Mouse (Mus musculus) lung, postnatal 0 days (tissue): ENCODE measurements at regions not wholly inside any gene's neighbourhood (a gene's known extent, or its start where the extent isn't known, plus 50 kb on each side); places are given as distances from the start of the nearest gene placed in this dataset.

Source experiments
- ATAC-seq: fragments of 200-750 bp; cut with Nextera tagmentation; 2 replicates; pipeline ENCODE4 v1.8.0; 2017; ENCODE audit warnings: moderate library complexity
- DNase-seq: peaks from one replicate; pipeline ENCODE4 v3.0.0-alpha.2; 2016; ENCODE audit warnings: low spot score
- H3K27ac ChIP-seq: fragments of 300-500 bp; sonication (generic); 2 replicates; pipeline ENCODE4 v1.5.1; 2014; ENCODE audit warnings: antibody characterized with exemption, mild to moderate bottlenecking, low read length, mixed read lengths
- H3K27me3 ChIP-seq: fragments of 300-500 bp; sonication (generic); replicated peaks from 2 replicates; pipeline ENCODE4 v1.6.1; 2014; ENCODE audit warnings: low read length, mixed read lengths; ENCODE audit not compliant: insufficient read depth
- H3K36me3 ChIP-seq: fragments of 300-500 bp; sonication (generic); 2 replicates; pipeline ENCODE4 v1.6.1; 2014; ENCODE audit warnings: low read length, mixed read lengths; ENCODE audit not compliant: insufficient read depth
- H3K4me1 ChIP-seq: fragments of 300-500 bp; sonication (generic); 2 replicates; pipeline ENCODE4 v1.6.1; 2014; ENCODE audit warnings: antibody characterized with exemption, low read depth, low read length, mixed read lengths; ENCODE audit not compliant: insufficient read depth
- H3K4me2 ChIP-seq: fragments of 300-500 bp; sonication (generic); replicated peaks from 2 replicates; pipeline ENCODE4 v1.6.1; 2014; ENCODE audit warnings: low read depth, mild to moderate bottlenecking, low read length, moderate library complexity, mixed read lengths
- H3K4me3 ChIP-seq: fragments of 300-500 bp; sonication (generic); 2 replicates; pipeline ENCODE4 v1.5.1; 2014; ENCODE audit warnings: low read depth, low read length
- H3K9ac ChIP-seq: fragments of 300-500 bp; sonication (generic); replicated peaks from 2 replicates; pipeline ENCODE4 v1.6.1; 2014; ENCODE audit warnings: low read depth, mild to moderate bottlenecking
- H3K9me3 ChIP-seq: fragments of 300-500 bp; sonication (generic); 2 replicates; pipeline ENCODE4 v1.6.1; 2016; ENCODE audit warnings: low read length, mixed read lengths
- CTCF ChIP-seq: IDR thresholded peaks from 2 replicates; pipeline ENCODE4 v1.5.1; 2016; ENCODE audit warnings: antibody characterized with exemption, mild to moderate bottlenecking
- EP300 ChIP-seq: IDR thresholded peaks from 2 replicates; pipeline ENCODE4 v1.6.1; 2016; ENCODE audit warnings: antibody characterized with exemption, mild to moderate bottlenecking, control low read depth
- WGBS: fragments of 180-500 bp; shearing (Covaris S2); extraction: QIAGEN DNeasy Blood & Tissue Kit; methylation state at CpG from one replicate; pipeline ENCODE4 v1.1.7; 2014; 5-methylcytosine and 5-hydroxymethylcytosine counted together

- no peaks in the 10 kb centered on the region for H3K9me3 ChIP-seq
- no peak overlapping the region for H3K4me3 ChIP-seq
- ATAC-seq: no peak
- no peak for DNase-seq
- H3K4me2 ChIP-seq: no peak overlapping the region
- H3K27ac ChIP-seq: no peak overlapping the region
- no peaks in the 10 kb centered on the region for H3K4me1 ChIP-seq
- H3K9ac ChIP-seq: no peak overlapping the region
- no peak for TF ChIP-seq EP300
- TF ChIP-seq CTCF: no peak
- 57% methylated on average over 4 of the region's 4 CpGs for WGBS
- H3K27me3 ChIP-seq: no peaks in the 10 kb centered on the region
- H3K36me3 ChIP-seq: no peaks in the 10 kb centered on the region
Observed at GRCm38 (mm10) chr8:128201635-128202034, 156.8 kb upstream of the Nrp1 start.

GRCm38 (mm10) chr8:128202158-128202886 lies 156.1 kb upstream of the Nrp1 start:
- Histone ChIP-seq H3K4me2 (no peak overlapping the region), H3K36me3 (no peaks in the 10 kb centered on the region), H3K27ac (no peak overlapping the region), H3K27me3 (no peaks in the 10 kb centered on the region), H3K4me1 (no peaks in the 10 kb centered on the region), H3K9ac (no peak overlapping the region), H3K9me3 (no peaks in the 10 kb centered on the region), H3K4me3 (no peak overlapping the region)
- 73% methylated on average over 4 of the region's 4 CpGs for WGBS
- ATAC-seq: no peak
- no peak for TF ChIP-seq EP300
- TF ChIP-seq CTCF: no peak
- no peak for DNase-seq

DNA sequence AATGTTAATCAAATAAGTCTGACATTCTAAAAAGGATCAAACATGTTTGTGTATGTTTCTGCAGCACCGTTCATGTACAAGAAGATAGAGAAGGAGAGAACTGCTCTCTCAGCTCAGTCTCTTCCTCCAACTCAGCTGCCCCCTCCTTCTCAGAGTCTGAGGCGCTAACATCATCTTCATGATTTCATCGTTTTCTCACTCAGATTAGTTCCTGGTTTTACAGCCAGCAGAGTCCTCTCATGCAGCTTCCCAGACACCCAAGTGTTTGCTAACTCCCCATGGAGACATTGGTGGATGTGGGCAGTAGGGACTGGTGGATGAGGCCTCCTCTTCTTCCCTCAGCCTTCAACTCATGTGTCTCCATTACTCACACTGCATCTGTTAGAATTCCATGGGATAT lies 153.6 kb upstream of the Nrp1 start:
- H3K36me3 ChIP-seq: no peaks in the 10 kb centered on the region
- no peak overlapping the region for H3K4me3 ChIP-seq
- H3K9me3 ChIP-seq: no peaks in the 10 kb centered on the region
- TF ChIP-seq EP300: no peak
- TF ChIP-seq CTCF: no peak
- H3K27ac ChIP-seq: no peak overlapping the region
- no peak overlapping the region for H3K4me2 ChIP-seq
- no peaks in the 10 kb centered on the region for H3K4me1 ChIP-seq
- DNase-seq (no peak), ATAC-seq (no peak)
- no peaks in the 10 kb centered on the region for H3K27me3 ChIP-seq
- no peak overlapping the region for H3K9ac ChIP-seq
- WGBS: 63% methylated on average over 3 of the region's 3 CpGs

DNA sequence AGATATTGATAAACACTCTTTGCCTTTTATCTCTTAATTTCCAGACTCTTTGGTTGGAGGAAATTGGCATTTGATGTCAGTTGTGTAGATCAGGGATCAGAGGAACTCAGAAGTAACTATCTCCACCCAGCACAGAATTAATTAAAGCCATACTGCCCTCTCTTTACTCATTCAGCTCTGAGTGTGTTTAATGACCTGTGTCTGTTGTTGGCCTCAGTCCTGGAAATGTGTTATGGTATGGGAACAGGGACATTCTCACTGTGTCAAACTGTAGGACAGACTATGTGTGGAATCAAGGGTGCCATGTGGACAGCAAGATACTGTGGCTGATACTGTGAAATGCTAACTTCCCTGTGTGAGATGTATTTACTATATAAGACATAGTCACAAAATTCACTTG lies 151.3 kb upstream of the Nrp1 start:
- Histone ChIP-seq H3K27ac (no peak overlapping the region), H3K27me3 (no peaks in the 10 kb centered on the region), H3K9me3 (no peaks in the 10 kb centered on the region), H3K4me3 (no peak overlapping the region), H3K9ac (no peak overlapping the region), H3K4me1 (no peaks in the 10 kb centered on the region; the same call in 1 of the 2 replicates), H3K36me3 (no peaks in the 10 kb centered on the region), H3K4me2 (no peak overlapping the region)
- no peak for TF ChIP-seq EP300
- TF ChIP-seq CTCF: no peak
- ATAC-seq: no peak
- DNase-seq: no peak

GRCm38 (mm10) chr8:128210761-128211160 lies 147.6 kb upstream of the Nrp1 start:
- WGBS: 62% methylated on average over 5 of the region's 5 CpGs
- no peak overlapping the region for H3K27ac ChIP-seq
- H3K36me3 ChIP-seq: no peaks in the 10 kb centered on the region
- H3K4me2 ChIP-seq: no peak overlapping the region
- no peak overlapping the region for H3K9ac ChIP-seq
- H3K27me3 ChIP-seq: no peaks in the 10 kb centered on the region
- DNase-seq (no peak), ATAC-seq (no peak)
- H3K9me3 ChIP-seq: no peaks in the 10 kb centered on the region
- peaks cover 4% of the 10 kb centered on the region; the same call in 1 of the 2 replicates for H3K4me1 ChIP-seq
- no peak for TF ChIP-seq CTCF
- no peak for TF ChIP-seq EP300
- H3K4me3 ChIP-seq: no peak overlapping the region

GRCm38 (mm10) chr8:128212223-128212622 lies 146.2 kb upstream of the Nrp1 start:
- Histone ChIP-seq H3K36me3 (no peaks in the 10 kb centered on the region), H3K4me1 (peaks cover 4% of the 10 kb centered on the region; the same call in 1 of the 2 replicates), H3K27ac (no peak overlapping the region), H3K27me3 (no peaks in the 10 kb centered on the region), H3K4me2 (no peak overlapping the region), H3K4me3 (no peak overlapping the region), H3K9me3 (no peaks in the 10 kb centered on the region), H3K9ac (no peak overlapping the region)
- ATAC-seq: no peak
- no peak for DNase-seq
- 84% methylated on average over 3 of the region's 3 CpGs for WGBS
- no peak for TF ChIP-seq CTCF
- TF ChIP-seq EP300: no peak
